Mouse (Mus musculus) intestine, embryonic 14.5 days (tissue): Measurements from ENCODE around the gene Slc47a1. TPM values are rescaled to one million over a fixed set of nuclear protein-coding genes. Genes with fewer than 3 reads are reported as not detected.
"Not testable (repeated sequence)": the region's sequence is repeated elsewhere in the genome, so short reads cannot be mapped to it uniquely, and the experiment has no call there.

Source experiments
- ATAC-seq: fragments of 200-750 bp; cut with Nextera tagmentation; replicated peaks from 2 replicates; pipeline ENCODE4 v1.8.0; 2017; ENCODE audit warnings: low read depth, moderate number of reproducible peaks, moderate TSS enrichment, moderate library complexity; ENCODE audit not compliant: low FRiP score, low TSS enrichment
- DNase-seq: peaks from one replicate; pipeline ENCODE4 v3.0.0-alpha.2; 2018; ENCODE audit warnings: low spot score
- H3K27ac ChIP-seq: fragments of 300-500 bp; sonication (generic); 2 replicates; pipeline ENCODE4 v1.5.1; 2014; ENCODE audit warnings: low read depth, mild to moderate bottlenecking, control low read depth
- H3K27me3 ChIP-seq: fragments of 300-500 bp; sonication (generic); replicated peaks from 2 replicates; pipeline ENCODE4 v1.6.1; 2014; ENCODE audit warnings: low read length, control low read depth; ENCODE audit not compliant: control insufficient read depth, insufficient read depth
- H3K36me3 ChIP-seq: fragments of 300-500 bp; sonication (generic); 2 replicates; pipeline ENCODE4 v1.6.1; 2014; ENCODE audit warnings: low read length, control low read depth; ENCODE audit not compliant: control insufficient read depth, insufficient read depth
- H3K4me1 ChIP-seq: fragments of 300-500 bp; sonication (generic); replicated peaks from 2 replicates; pipeline ENCODE4 v1.6.1; 2014; ENCODE audit warnings: low read length, control low read depth, mixed read lengths; ENCODE audit not compliant: control insufficient read depth, insufficient read depth
- H3K4me2 ChIP-seq: fragments of 300-500 bp; sonication (generic); 2 replicates; pipeline ENCODE4 v1.6.1; 2014; ENCODE audit warnings: low read length
- H3K4me3 ChIP-seq: fragments of 300-500 bp; sonication (generic); 2 replicates; pipeline ENCODE4 v1.5.1; 2014; ENCODE audit warnings: low read depth, low read length, control low read depth, mixed read lengths
- H3K9ac ChIP-seq: fragments of 300-500 bp; sonication (generic); 2 replicates; pipeline ENCODE4 v1.6.1; 2014; ENCODE audit warnings: mild to moderate bottlenecking, low read length
- H3K9me3 ChIP-seq: fragments of 300-500 bp; sonication (generic); 2 replicates; pipeline ENCODE4 v1.6.1; 2016; ENCODE audit warnings: low read length, control low read depth; ENCODE audit not compliant: control insufficient read depth
- WGBS: fragments of 180-500 bp; shearing (Covaris S2); extraction: QIAGEN DNeasy Blood & Tissue Kit; methylation state at CpG from one replicate; pipeline ENCODE4 v1.1.7; 2014; 5-methylcytosine and 5-hydroxymethylcytosine counted together
- polyA plus RNA-seq: library from polyadenylated mRNA; unstranded; fragments of >200 nt; fragmentation: Nextera tagmentation; extraction: Ambion mirVana; gene quantifications from 2 replicates; pipeline ENCODE4 v1.2.1, GENCODE M21; 2014

The Slc47a1 gene
- polyA plus RNA-seq, 1 experiment from 2014 or later = 0.43 TPM

GRCm38 (mm10) chr11:61319233-61319922, 58.8 kb downstream of the Slc47a1 start:
- no peaks in the 10 kb centered on the region for H3K9me3 ChIP-seq
- no peaks in the 10 kb centered on the region for H3K36me3 ChIP-seq
- DNase-seq (no peak), ATAC-seq (no peak)
- no peak overlapping the region for H3K27ac ChIP-seq
- H3K4me3 ChIP-seq = no peak overlapping the region
- H3K9ac ChIP-seq = no peak overlapping the region
- 50% methylated on average over 12 of the region's 12 CpGs for WGBS
- H3K4me2 ChIP-seq = no peak overlapping the region
- no peaks in the 10 kb centered on the region for H3K4me1 ChIP-seq
- H3K27me3 ChIP-seq = no peaks in the 10 kb centered on the region

GRCm38 (mm10) chr11:61316864-61317263, 61.3 kb downstream of the Slc47a1 start:
- H3K27me3 ChIP-seq = no peaks in the 10 kb centered on the region
- no peaks in the 10 kb centered on the region for H3K4me1 ChIP-seq
- no peak for ATAC-seq
- WGBS = 38% methylated on average over 2 of the region's 2 CpGs
- no peaks in the 10 kb centered on the region for H3K36me3 ChIP-seq
- H3K9me3 ChIP-seq = no peaks in the 10 kb centered on the region
- no peak overlapping the region for H3K27ac ChIP-seq
- no peak overlapping the region for H3K4me3 ChIP-seq
- no peak overlapping the region for H3K9ac ChIP-seq
- no peak for DNase-seq
- no peak overlapping the region for H3K4me2 ChIP-seq

GRCm38 (mm10) chr11:61310321-61310720, 67.8 kb downstream of the Slc47a1 start:
- ATAC-seq = no peak

GRCm38 (mm10) chr11:61309831-61310230, 68.3 kb downstream of the Slc47a1 start:
- H3K4me2 ChIP-seq = no peak overlapping the region
- no peaks in the 10 kb centered on the region for H3K27me3 ChIP-seq
- ATAC-seq (no peak), DNase-seq (no peak)
- H3K27ac ChIP-seq = no peak overlapping the region
- H3K9me3 ChIP-seq = no peaks in the 10 kb centered on the region
- 64% methylated on average over 12 of the region's 12 CpGs for WGBS
- H3K36me3 ChIP-seq = no peaks in the 10 kb centered on the region
- no peak overlapping the region for H3K9ac ChIP-seq
- H3K4me1 ChIP-seq = no peaks in the 10 kb centered on the region
- H3K4me3 ChIP-seq = no peak overlapping the region

More at GRCm38 (mm10) chr11:61310321-61310720, 67.8 kb downstream of the Slc47a1 start:
- Histone ChIP-seq H3K9ac (no peak overlapping the region), H3K27ac (no peak overlapping the region), H3K4me2 (no peak overlapping the region), H3K27me3 (no peaks in the 10 kb centered on the region), H3K4me3 (no peak overlapping the region), H3K36me3 (no peaks in the 10 kb centered on the region), H3K4me1 (no peaks in the 10 kb centered on the region), H3K9me3 (no peaks in the 10 kb centered on the region)
- no peak for DNase-seq
- 56% methylated on average over 7 of the region's 7 CpGs for WGBS

GRCm38 (mm10) chr11:61307795-61308194, 70.3 kb downstream of the Slc47a1 start:
- Histone ChIP-seq H3K4me1 (no peaks in the 10 kb centered on the region), H3K9ac (no peak overlapping the region), H3K27me3 (no peaks in the 10 kb centered on the region), H3K4me3 (no peak overlapping the region), H3K9me3 (no peaks in the 10 kb centered on the region), H3K4me2 (no peak overlapping the region), H3K36me3 (no peaks in the 10 kb centered on the region), H3K27ac (no peak overlapping the region)
- no peak for ATAC-seq
- DNase-seq = no peak
- 45% methylated on average over 7 of the region's 7 CpGs for WGBS

- no peak for DNase-seq
- Histone ChIP-seq H3K4me2 (no peak overlapping the region), H3K9ac (no peak overlapping the region), H3K27me3 (no peaks in the 10 kb centered on the region), H3K36me3 (no peaks in the 10 kb centered on the region), H3K4me3 (no peak overlapping the region), H3K4me1 (no peaks in the 10 kb centered on the region), H3K9me3 (no peaks in the 10 kb centered on the region), H3K27ac (no peak overlapping the region)
- 74% methylated on average over 4 of the region's 4 CpGs for WGBS
- ATAC-seq = no peak
Measured at GRCm38 (mm10) chr11:61305377-61305776, 72.8 kb downstream of the Slc47a1 start.

- H3K9me3 ChIP-seq, H3K4me1 ChIP-seq, H3K27ac ChIP-seq, H3K4me3 ChIP-seq, DNase-seq, H3K36me3 ChIP-seq, H3K9ac ChIP-seq, H3K27me3 ChIP-seq, ATAC-seq, H3K4me2 ChIP-seq: not testable (repeated sequence)
- WGBS = 98% methylated on average over 5 of the region's 10 CpGs
Measured at GRCm38 (mm10) chr11:61304535-61304934, 73.6 kb downstream of the Slc47a1 start.

- 27% methylated on average over 14 of the region's 16 CpGs for WGBS
- peak; percentile 60; the same call in 1 of the 2 replicates for ATAC-seq
Measured at GRCm38 (mm10) chr11:61300716-61301392, 77.3 kb downstream of the Slc47a1 start.

GRCm38 (mm10) chr11:61300205-61300604, 77.9 kb downstream of the Slc47a1 start:
- Histone ChIP-seq H3K27ac (no peak overlapping the region), H3K27me3 (no peaks in the 10 kb centered on the region), H3K9ac (no peak overlapping the region), H3K36me3 (no peaks in the 10 kb centered on the region), H3K4me2 (no peak overlapping the region; the same call in 1 of the 2 replicates), H3K4me1 (no peaks in the 10 kb centered on the region), H3K4me3 (no peak overlapping the region), H3K9me3 (no peaks in the 10 kb centered on the region)
- 52% methylated on average over 3 of the region's 3 CpGs for WGBS
- no peak for DNase-seq
- no peak for ATAC-seq

More at GRCm38 (mm10) chr11:61300716-61301392, 77.3 kb downstream of the Slc47a1 start:
- no peaks in the 10 kb centered on the region for H3K27me3 ChIP-seq
- H3K4me1 ChIP-seq = no peaks in the 10 kb centered on the region
- H3K4me3 ChIP-seq = no peak overlapping the region
- H3K9me3 ChIP-seq = no peaks in the 10 kb centered on the region
- H3K4me2 ChIP-seq = peak overlapping the region; percentile 36
- H3K36me3 ChIP-seq = no peaks in the 10 kb centered on the region
- no peak for DNase-seq
- H3K9ac ChIP-seq = no peak overlapping the region
- H3K27ac ChIP-seq = no peak overlapping the region
